Mouse (Mus musculus) embryonic facial prominence, embryonic 12.5 days (tissue): Measurements from ENCODE around the gene Gpx4. TPM values are rescaled to one million over a fixed set of nuclear protein-coding genes. Genes with fewer than 3 reads are reported as not detected.

Source experiments
- ATAC-seq: fragments of 200-750 bp; cut with Nextera tagmentation; 2 replicates; pipeline ENCODE4 v1.8.0; 2017; ENCODE audit not compliant: insufficient number of reproducible peaks, insufficient read depth, low FRiP score, low TSS enrichment
- H3K27ac ChIP-seq: fragments of 300-500 bp; sonication (generic); 2 replicates; pipeline ENCODE4 v1.5.1; 2016; ENCODE audit warnings: mild to moderate bottlenecking
- H3K27me3 ChIP-seq: fragments of 300-500 bp; sonication (generic); 2 replicates; pipeline ENCODE4 v1.6.1; 2016; ENCODE audit warnings: mild to moderate bottlenecking, moderate library complexity
- H3K36me3 ChIP-seq: fragments of 300-500 bp; sonication (generic); 2 replicates; pipeline ENCODE4 v1.6.1; 2016; ENCODE audit warnings: mild to moderate bottlenecking
- H3K4me1 ChIP-seq: fragments of 300-500 bp; sonication (generic); 2 replicates; pipeline ENCODE4 v1.6.1; 2016
- H3K4me2 ChIP-seq: fragments of 300-500 bp; sonication (generic); replicated peaks from 2 replicates; pipeline ENCODE4 v1.6.1; 2016; ENCODE audit warnings: mild to moderate bottlenecking, moderate library complexity
- H3K4me3 ChIP-seq: fragments of 300-500 bp; sonication (generic); 2 replicates; pipeline ENCODE4 v1.5.1; 2016; ENCODE audit warnings: mild to moderate bottlenecking
- H3K9ac ChIP-seq: fragments of 300-500 bp; sonication (generic); 2 replicates; pipeline ENCODE4 v1.6.1; 2016; ENCODE audit warnings: mild to moderate bottlenecking, moderate library complexity
- H3K9me3 ChIP-seq: fragments of 300-500 bp; sonication (generic); 2 replicates; pipeline ENCODE4 v1.6.1; 2016; ENCODE audit warnings: mild to moderate bottlenecking, moderate library complexity
- WGBS: fragments of 180-500 bp; shearing (Covaris S2); methylation state at CpG from one replicate; pipeline ENCODE4 v1.1.7; 2016; 5-methylcytosine and 5-hydroxymethylcytosine counted together
- polyA plus RNA-seq: library from polyadenylated mRNA; unstranded; fragments of >200 nt; fragmentation: Nextera tagmentation; extraction: Ambion mirVana; gene quantifications from 2 replicates; pipeline ENCODE4 v1.2.1, GENCODE M21; 2016

Gpx4 gene
- polyA plus RNA-seq, 1 experiment from 2014 or later = 475 TPM

DNA sequence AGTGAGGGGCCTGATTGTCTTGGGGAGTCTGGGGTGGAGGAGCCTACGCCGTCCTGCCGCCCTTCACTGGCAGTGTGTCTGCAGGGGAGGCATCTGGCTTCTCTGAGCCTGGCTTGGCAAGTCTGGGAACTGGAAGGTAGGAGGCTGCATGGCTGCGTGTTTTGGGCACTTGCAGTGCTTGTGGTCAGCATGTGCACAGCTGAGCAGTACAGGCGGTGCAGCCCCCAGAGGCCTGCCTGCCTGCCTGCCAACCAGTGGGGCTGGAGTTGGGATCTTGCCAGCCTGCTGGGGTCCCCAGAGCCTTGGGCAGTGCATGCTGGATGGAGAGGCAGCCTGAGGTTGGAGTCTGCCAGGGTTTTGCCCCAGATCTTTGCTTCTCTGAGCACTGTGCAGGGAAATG lies 16.1 kb downstream of the Gpx4 start:
- H3K4me2 ChIP-seq = no peak overlapping the region; the same call in 1 of the 2 replicates
- no peak for ATAC-seq
- no peak overlapping the region for H3K27ac ChIP-seq
- WGBS = 94% methylated on average over 5 of the region's 5 CpGs
- no peaks in the 10 kb centered on the region for H3K9me3 ChIP-seq
- H3K4me3 ChIP-seq = no peak overlapping the region
- H3K9ac ChIP-seq = no peak overlapping the region
- no peaks in the 10 kb centered on the region for H3K27me3 ChIP-seq
- peaks cover 67% of the 10 kb centered on the region for H3K36me3 ChIP-seq
- no peaks in the 10 kb centered on the region for H3K4me1 ChIP-seq

DNA sequence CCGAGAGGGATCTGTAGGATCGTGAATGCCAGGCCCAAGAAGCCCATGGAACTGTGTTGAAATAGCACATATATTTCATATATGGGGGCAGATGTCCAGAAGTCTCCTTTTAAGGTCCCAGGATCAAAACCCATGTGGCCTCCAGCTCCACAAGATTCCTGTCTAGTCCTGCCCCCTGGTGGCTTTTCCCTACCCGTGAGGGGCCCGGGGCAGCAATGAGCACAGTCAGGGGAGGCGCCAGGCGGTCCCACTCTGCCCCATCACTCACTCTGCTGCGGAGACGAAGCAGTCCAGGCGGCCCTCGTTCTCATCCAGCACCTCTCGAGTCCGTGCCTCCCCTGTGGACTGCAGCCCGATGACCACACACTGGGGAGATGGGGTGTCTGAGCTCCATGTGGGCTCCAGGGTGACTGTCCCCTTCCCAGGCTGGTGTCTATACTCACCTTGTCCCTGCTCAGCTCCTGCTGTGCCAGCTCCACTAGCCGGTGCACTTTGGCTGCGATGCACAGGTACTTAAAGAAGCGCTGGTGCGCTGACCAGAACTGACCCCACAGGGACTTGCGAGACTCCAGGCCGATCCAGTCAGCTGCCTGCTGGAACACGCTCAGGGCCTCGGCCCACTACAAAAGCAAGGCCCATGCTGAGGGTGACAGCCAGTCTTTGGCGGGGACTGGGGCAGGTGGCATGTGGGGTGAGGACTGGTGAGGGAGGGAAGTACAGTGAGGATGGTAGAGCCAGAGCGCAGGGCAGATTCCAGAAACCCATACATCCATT lies 17.1 kb downstream of the Gpx4 start:
- 71% methylated on average over 23 of the region's 23 CpGs for WGBS
- peaks cover 60% of the 10 kb centered on the region for H3K36me3 ChIP-seq
- no peak overlapping the region for H3K9ac ChIP-seq

DNA sequence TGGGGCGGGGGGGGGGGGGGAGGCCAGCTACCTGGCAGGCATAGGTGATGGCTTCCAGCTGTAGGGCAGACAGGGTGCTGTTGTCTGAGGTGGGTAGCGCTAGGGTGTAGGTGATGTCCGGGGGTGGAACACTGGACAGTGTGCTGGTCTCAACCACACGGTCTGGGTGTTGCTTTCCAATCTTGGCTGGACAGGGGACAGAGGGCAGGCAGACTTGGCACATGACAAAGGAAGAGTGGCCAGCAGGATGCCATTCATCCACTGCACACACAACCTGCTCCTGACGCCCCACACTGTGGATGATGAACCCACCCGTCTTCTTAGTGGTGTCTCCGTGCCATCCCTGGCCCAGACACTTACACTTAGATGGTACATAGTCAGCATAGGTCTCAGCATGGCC lies 22.3 kb downstream of the Gpx4 start:
- no peak for ATAC-seq
- H3K9ac ChIP-seq = no peak overlapping the region
- H3K27ac ChIP-seq = no peak overlapping the region
- H3K4me3 ChIP-seq = no peak overlapping the region
- H3K36me3 ChIP-seq = peaks cover 9% of the 10 kb centered on the region; the same call in 1 of the 2 replicates
- H3K4me1 ChIP-seq = peaks cover 27% of the 10 kb centered on the region
- H3K9me3 ChIP-seq = no peaks in the 10 kb centered on the region
- H3K4me2 ChIP-seq = no peak overlapping the region
- no peaks in the 10 kb centered on the region for H3K27me3 ChIP-seq
- 87% methylated on average over 6 of the region's 7 CpGs for WGBS

More for the DNA sequence above, 17.1 kb downstream of the Gpx4 start:
- Histone ChIP-seq H3K9me3 (no peaks in the 10 kb centered on the region), H3K4me1 (no peaks in the 10 kb centered on the region), H3K27me3 (no peaks in the 10 kb centered on the region), H3K27ac (no peak overlapping the region), H3K4me3 (no peak overlapping the region), H3K4me2 (no peak overlapping the region)
- ATAC-seq = no peak

DNA sequence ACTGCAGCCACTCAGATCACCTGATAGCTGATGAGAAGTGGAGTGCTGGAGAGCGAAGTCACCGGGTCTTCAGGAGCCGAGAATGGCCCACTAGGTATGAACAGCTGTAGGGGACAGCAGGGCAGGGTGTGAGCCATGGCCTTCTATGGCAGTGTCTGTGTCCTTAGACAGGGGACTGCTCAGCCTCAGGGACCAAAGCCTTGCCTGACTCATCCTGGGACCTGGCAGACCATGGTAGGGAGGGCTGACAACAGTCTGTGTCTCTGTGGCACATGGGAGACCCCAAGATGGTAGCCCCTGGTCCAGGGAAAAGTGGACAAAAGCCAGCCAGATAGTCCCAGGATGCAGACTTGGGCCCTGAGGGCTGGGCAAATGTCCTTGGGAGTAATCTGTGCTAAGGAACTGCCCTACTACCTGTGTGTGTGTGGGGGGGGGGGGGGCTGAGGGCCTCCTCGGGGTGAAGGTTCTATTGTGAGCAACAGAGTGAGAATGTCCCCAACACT lies 23.0 kb downstream of the Gpx4 start:
- peaks cover 31% of the 10 kb centered on the region for H3K4me1 ChIP-seq
- H3K36me3 ChIP-seq = peaks cover 6% of the 10 kb centered on the region; the same call in 1 of the 2 replicates
- H3K9ac ChIP-seq = no peak overlapping the region
- no peak overlapping the region for H3K27ac ChIP-seq
- 91% methylated on average over 4 of the region's 4 CpGs for WGBS
- H3K9me3 ChIP-seq = no peaks in the 10 kb centered on the region
- H3K4me3 ChIP-seq = no peak overlapping the region
- no peak overlapping the region for H3K4me2 ChIP-seq
- H3K27me3 ChIP-seq = no peaks in the 10 kb centered on the region
- no peak for ATAC-seq

DNA sequence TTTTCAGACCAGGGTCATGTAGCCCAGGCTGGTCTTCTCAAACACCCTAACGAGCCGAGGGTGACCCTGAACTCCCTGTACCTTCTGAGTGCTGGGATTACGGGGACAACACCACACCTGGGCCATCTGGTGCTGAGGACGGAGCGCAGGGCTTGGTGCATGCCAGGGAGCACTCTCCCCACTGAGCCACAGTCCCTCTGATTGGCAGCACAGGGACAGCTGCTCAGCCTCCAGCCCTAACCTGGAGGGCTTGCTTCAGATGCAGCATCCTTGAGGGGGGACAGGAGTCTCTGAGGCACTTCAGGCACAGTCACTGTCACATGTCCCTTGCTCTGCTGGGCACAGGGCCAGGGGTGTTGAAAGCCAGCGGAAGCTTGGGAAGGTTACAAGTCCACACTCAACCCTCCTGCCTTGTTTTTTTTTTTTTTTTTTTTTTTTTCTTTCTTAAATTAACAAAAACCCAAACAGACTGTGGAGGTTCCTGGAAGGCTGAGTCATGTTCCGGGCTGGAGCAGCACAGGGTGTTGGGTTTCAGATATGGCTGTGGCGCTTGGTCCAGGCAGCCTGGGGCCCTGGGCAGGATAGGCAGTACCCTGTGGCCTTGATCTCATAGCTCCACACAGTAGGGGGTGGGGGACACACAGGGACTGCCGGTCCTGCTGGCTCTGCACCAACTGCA lies 24.0 kb downstream of the Gpx4 start:
- Histone ChIP-seq H3K9me3 (no peaks in the 10 kb centered on the region), H3K27ac (peak overlapping the region; percentile 78), H3K4me3 (no peak overlapping the region), H3K36me3 (no peaks in the 10 kb centered on the region), H3K4me2 (no peak overlapping the region), H3K4me1 (peaks cover 40% of the 10 kb centered on the region), H3K9ac (no peak overlapping the region), H3K27me3 (no peaks in the 10 kb centered on the region)
- 51% methylated on average over 9 of the region's 9 CpGs for WGBS
- ATAC-seq = peak; percentile 84; the same call in 1 of the 2 replicates

DNA sequence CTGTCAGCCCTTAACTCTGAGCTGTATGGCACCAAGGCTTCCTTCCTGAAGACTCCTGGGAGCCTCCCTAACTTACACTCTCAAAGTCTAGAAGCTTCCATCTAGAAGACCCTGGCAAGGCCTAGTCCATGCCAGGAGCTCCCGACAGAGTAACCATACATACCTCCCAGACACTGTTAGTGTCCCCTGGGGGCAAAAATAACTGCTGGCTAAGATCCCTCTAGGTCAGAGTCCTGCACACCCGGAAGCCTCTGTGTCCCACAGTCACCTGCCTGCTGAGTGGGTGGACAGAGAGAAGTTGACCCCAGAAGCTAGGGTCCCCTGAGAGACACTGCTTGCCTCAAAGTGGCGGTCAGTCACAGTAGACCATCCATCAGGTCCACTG lies 24.5 kb downstream of the Gpx4 start:
- Histone ChIP-seq H3K4me1 (peaks cover 41% of the 10 kb centered on the region), H3K27ac (peak overlapping the region; percentile 78), H3K4me2 (0 out of 2 replicates have a peak overlapping the region, but pooled peaks have one; percentile 11), H3K9me3 (no peaks in the 10 kb centered on the region), H3K27me3 (no peaks in the 10 kb centered on the region), H3K4me3 (no peak overlapping the region), H3K9ac (no peak overlapping the region), H3K36me3 (no peaks in the 10 kb centered on the region)
- 69% methylated on average over 3 of the region's 3 CpGs for WGBS
- ATAC-seq = no peak

DNA sequence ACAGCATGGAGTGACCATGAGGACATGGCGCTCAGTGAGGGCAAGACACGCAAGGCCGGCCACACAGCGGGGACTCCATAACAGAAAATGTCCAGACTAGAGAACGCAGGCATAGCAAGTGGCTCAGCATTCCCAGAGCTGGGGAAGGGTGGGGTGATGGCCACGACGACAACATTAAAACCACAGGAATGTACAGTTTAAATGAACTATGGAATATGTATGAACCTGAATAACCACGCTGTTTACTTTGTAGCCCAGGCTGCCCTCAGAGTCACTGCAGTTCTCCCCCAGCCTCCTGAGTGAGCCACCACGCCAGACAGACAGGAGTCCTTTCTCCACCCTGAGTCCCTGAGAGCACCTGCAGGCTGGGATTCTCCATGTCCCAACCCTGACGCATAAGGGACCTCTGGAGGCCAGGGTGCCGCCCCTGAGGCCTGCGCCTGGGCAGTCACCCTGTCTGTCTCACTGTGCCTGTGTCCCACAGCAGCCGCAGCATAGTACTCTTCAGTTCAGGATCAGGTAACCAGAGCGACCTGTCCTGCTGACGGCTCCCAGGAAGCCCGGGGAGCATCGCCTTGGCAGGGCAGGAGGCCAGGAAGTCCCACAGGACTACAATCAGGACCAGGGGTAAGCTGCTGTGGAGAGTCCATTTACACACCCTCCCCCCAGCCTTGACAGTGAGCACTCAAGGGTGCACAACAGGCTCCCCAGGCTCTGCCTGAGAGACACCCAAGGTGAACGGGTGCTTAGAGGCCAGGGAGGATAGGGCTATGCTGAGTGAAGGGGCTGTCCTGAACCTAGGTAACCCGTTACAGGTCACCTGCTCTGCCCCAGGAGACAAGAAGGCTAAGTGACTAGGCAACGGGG lies 25.9 kb downstream of the Gpx4 start:
- no peak for ATAC-seq
- no peaks in the 10 kb centered on the region for H3K27me3 ChIP-seq
- H3K4me2 ChIP-seq = no peak overlapping the region
- H3K9ac ChIP-seq = no peak overlapping the region
- H3K4me1 ChIP-seq = peaks cover 41% of the 10 kb centered on the region
- no peaks in the 10 kb centered on the region for H3K9me3 ChIP-seq
- WGBS = 81% methylated on average over 20 of the region's 20 CpGs
- H3K36me3 ChIP-seq = no peaks in the 10 kb centered on the region
- H3K27ac ChIP-seq = no peak overlapping the region
- H3K4me3 ChIP-seq = no peak overlapping the region

DNA sequence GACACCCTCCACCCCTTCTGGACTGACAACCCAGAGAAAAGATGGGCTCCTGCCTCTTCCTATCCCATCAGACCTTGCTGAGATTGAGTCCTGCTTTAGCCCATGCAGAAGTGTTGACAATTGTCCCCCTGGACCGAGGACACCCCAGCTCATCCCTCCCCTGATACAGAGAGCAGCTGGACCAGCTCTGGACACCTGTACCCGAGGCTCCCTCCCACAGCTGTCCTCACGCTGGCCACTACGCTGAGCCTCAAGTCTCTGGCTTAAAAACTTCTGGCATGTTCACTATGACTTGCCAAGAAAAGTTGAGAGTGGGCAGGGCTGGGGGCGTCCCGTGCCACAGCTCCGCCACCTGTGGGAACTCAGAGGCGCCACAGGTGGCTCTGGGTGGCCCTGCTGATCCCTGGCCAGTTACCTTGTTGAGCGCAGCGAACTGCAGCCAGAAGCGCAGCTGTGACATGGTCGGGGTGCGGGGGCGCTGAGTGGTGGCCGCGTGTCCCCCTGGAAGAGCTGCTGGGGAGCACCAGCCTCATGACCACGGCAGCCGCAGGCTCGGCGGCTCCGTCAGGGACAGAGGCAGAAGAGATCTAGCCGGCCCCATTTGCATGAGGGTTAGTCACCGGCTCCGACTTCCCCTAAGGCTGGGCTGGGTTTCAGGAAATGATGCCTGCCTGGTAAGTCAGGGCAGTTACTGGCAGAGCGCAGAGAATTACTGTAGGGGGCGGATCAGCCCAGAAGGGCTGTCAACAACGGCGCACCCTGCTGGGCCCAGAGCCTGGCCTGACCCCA lies 28.0 kb downstream of the Gpx4 start:
- peaks cover 41% of the 10 kb centered on the region for H3K4me1 ChIP-seq
- no peaks in the 10 kb centered on the region for H3K27me3 ChIP-seq
- WGBS = 17% methylated on average over 28 of the region's 28 CpGs
- H3K4me3 ChIP-seq = 0 out of 2 replicates have a peak overlapping the region, but pooled peaks have one; percentile 15
- ATAC-seq = no peak
- H3K9ac ChIP-seq = no peak overlapping the region; the same call in 1 of the 2 replicates
- no peak overlapping the region for H3K27ac ChIP-seq
- peak overlapping the region; percentile 43 for H3K4me2 ChIP-seq
- H3K9me3 ChIP-seq = no peaks in the 10 kb centered on the region
- peaks cover 11% of the 10 kb centered on the region for H3K36me3 ChIP-seq

DNA sequence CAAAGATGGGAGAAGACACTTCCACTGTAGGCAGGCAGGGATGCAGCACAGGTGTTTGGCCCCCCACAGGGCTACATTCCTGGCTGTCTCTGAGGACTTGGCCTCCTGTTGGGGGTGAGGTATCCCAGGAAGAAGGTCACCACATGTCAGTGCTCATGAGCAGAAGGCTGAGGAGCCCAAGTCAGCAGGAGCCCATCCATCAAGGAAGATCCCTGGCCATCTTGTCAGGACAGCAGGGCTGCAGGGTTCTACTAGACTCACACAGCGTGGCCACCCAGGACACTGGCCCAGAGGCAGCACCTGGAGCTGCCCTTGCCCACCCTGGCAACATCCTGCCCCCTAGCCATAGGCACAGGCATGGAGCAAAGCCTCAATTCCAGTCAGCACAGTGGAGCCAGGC lies 29.0 kb downstream of the Gpx4 start:
- no peak for ATAC-seq
- H3K9me3 ChIP-seq = no peaks in the 10 kb centered on the region
- peaks cover 19% of the 10 kb centered on the region for H3K36me3 ChIP-seq
- peaks cover 36% of the 10 kb centered on the region for H3K4me1 ChIP-seq
- WGBS = 47% methylated on average over 1 of the region's 1 CpGs
- H3K27me3 ChIP-seq = no peaks in the 10 kb centered on the region
- H3K9ac ChIP-seq = no peak overlapping the region
- H3K27ac ChIP-seq = no peak overlapping the region
- H3K4me2 ChIP-seq = no peak overlapping the region
- no peak overlapping the region for H3K4me3 ChIP-seq

DNA sequence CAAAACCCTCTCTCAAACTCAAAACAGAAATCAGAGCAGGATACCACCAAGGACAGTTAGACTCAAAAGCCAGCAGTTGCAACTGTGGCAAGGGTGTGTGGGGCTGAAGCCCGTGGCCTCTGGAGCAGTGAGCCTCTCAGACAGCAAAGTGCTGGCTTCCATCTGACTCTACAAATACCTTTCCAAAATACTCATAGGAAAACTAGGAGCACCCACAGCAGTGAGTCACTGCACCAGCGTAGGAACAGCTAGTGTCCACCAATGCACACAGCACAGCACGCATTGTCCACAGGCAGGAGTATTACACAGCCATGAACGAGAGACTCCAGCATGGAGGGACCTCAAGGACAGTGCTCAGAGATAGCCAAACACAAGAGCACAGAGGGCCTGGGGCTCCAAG lies 29.4 kb downstream of the Gpx4 start:
- Histone ChIP-seq H3K4me2 (no peak overlapping the region), H3K4me3 (no peak overlapping the region), H3K27me3 (no peaks in the 10 kb centered on the region), H3K27ac (no peak overlapping the region), H3K9ac (no peak overlapping the region), H3K9me3 (no peaks in the 10 kb centered on the region), H3K36me3 (peaks cover 24% of the 10 kb centered on the region), H3K4me1 (peaks cover 32% of the 10 kb centered on the region)
- no peak for ATAC-seq
- 95% methylated on average over 4 of the region's 4 CpGs for WGBS

DNA sequence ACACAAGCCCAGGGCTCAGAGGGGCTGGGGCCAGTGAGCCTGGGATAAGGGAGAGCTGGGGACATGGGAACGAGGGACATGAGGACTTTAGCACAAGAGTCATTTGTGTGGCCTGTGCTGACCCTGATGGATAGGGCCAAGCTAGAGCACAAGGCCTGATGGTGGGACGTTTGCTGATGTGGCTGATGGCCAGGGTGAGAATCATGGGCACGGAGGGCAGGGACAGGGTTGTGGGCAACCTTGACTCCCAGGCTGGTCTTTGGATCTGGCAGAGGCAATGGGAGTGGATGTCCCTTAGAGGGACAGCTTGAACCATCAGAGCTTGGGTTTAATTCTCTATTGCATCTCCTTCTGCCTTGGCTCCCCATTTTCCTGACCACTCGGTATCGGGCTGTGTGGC lies 30.3 kb downstream of the Gpx4 start:
- H3K27me3 ChIP-seq = no peaks in the 10 kb centered on the region
- H3K9ac ChIP-seq = no peak overlapping the region
- no peak overlapping the region for H3K4me2 ChIP-seq
- no peaks in the 10 kb centered on the region for H3K9me3 ChIP-seq
- WGBS = 85% methylated on average over 5 of the region's 5 CpGs
- H3K4me3 ChIP-seq = no peak overlapping the region
- no peak overlapping the region for H3K27ac ChIP-seq
- peaks cover 23% of the 10 kb centered on the region for H3K4me1 ChIP-seq
- peaks cover 33% of the 10 kb centered on the region for H3K36me3 ChIP-seq
- ATAC-seq = no peak
